Mouse (Mus musculus): ENCODE data around the gene Hamp.

GRCm38 (mm10) chr7:30954036-30954435 is 10.2 kb upstream of the Hamp start:
- TF ChIP-seq MAFK (IDR thresholded peaks at IDR 0.05; ENCODE audit: insufficient read depth, low read depth, low read length) (no peak), ZC3H11A (IDR thresholded peaks at IDR 0.05; ENCODE audit: borderline replicate concordance, low read depth, low read length) (no peak), HCFC1 (IDR thresholded peaks at IDR 0.05; ENCODE audit: borderline replicate concordance, insufficient read depth, low read length) (no peak), ZNF384 (IDR thresholded peaks at IDR 0.05; ENCODE audit: low read depth, low read length) (no peak)
